Mouse (Mus musculus) lung, postnatal 4 days (tissue): ENCODE measurements at regions not wholly inside any gene's neighbourhood (a gene's known extent, or its start where the extent isn't known, plus 50 kb on each side); places are given as distances from the start of the nearest gene placed in this dataset.

Experiments used
- DNase-seq, 2 experiments: peaks; one replicate each; pipeline ENCODE4 v3.0.0; 2021

GRCm38 (mm10) chr8:109156016-109156415 is 337.8 kb upstream of the Pmfbp1 start:
- no peak for DNase-seq

- DNase-seq = no peak
These were observed 321.1 kb upstream of the Pmfbp1 start for GRCm38 (mm10) chr8:109172701-109173100.

GRCm38 (mm10) chr8:109185558-109186198 is 308.1 kb upstream of the Pmfbp1 start:
- peak; percentile 76 to 83 for DNase-seq

GRCm38 (mm10) chr8:109187617-109188016 is 306.2 kb upstream of the Pmfbp1 start:
- DNase-seq = no peak

- DNase-seq = no peak
These were observed 279.6 kb upstream of the Pmfbp1 start for GRCm38 (mm10) chr8:109214247-109214646.

GRCm38 (mm10) chr8:109216318-109216717 is 277.5 kb upstream of the Pmfbp1 start:
- DNase-seq = no peak

- no peak for DNase-seq
These were observed 276.5 kb upstream of the Pmfbp1 start for GRCm38 (mm10) chr8:109217326-109217725.

GRCm38 (mm10) chr8:109232281-109233234 is 261.3 kb upstream of the Pmfbp1 start:
- DNase-seq = no peak

GRCm38 (mm10) chr8:109245526-109245925 is 248.3 kb upstream of the Pmfbp1 start:
- no peak for DNase-seq

GRCm38 (mm10) chr8:109247875-109248274 is 246.0 kb upstream of the Pmfbp1 start:
- no peak for DNase-seq

- DNase-seq = no peak
These were observed 245.5 kb upstream of the Pmfbp1 start for GRCm38 (mm10) chr8:109248356-109248755.

GRCm38 (mm10) chr8:109249256-109249655 is 244.6 kb upstream of the Pmfbp1 start:
- no peak for DNase-seq

- no peak for DNase-seq
These were observed 244.1 kb upstream of the Pmfbp1 start for GRCm38 (mm10) chr8:109249691-109250090.

GRCm38 (mm10) chr8:109250551-109250950 is 243.3 kb upstream of the Pmfbp1 start:
- DNase-seq = no peak

GRCm38 (mm10) chr8:109251360-109251798 is 242.4 kb upstream of the Pmfbp1 start:
- DNase-seq = no peak

GRCm38 (mm10) chr8:109252404-109252803 is 241.4 kb upstream of the Pmfbp1 start:
- DNase-seq = no peak

GRCm38 (mm10) chr8:109279129-109279528 is 214.7 kb upstream of the Pmfbp1 start:
- peak in 1 of 2 experiments; percentile 32 for DNase-seq

- no peak for DNase-seq
These were observed 213.3 kb upstream of the Pmfbp1 start for GRCm38 (mm10) chr8:109280540-109280939.

- DNase-seq = no peak
These were observed 212.2 kb upstream of the Pmfbp1 start for GRCm38 (mm10) chr8:109281598-109281997.

- DNase-seq = no peak
These were observed 183.0 kb upstream of the Pmfbp1 start for GRCm38 (mm10) chr8:109310670-109311386.

GRCm38 (mm10) chr8:109311484-109312210 is 182.2 kb upstream of the Pmfbp1 start:
- DNase-seq = no peak

GRCm38 (mm10) chr8:109312731-109313130 is 181.1 kb upstream of the Pmfbp1 start:
- peak in 1 of 2 experiments; percentile 23 for DNase-seq

GRCm38 (mm10) chr8:109320955-109321354 is 172.9 kb upstream of the Pmfbp1 start:
- DNase-seq = no peak
